Mouse (Mus musculus): ENCODE data around the gene B4galnt2. TPM values are rescaled to one million over a fixed set of nuclear protein-coding genes. Genes with fewer than 3 reads are reported as not detected.

The B4galnt2 gene
- polyA plus RNA-seq, 1 experiment from 2014 or later = not detected

DNA sequence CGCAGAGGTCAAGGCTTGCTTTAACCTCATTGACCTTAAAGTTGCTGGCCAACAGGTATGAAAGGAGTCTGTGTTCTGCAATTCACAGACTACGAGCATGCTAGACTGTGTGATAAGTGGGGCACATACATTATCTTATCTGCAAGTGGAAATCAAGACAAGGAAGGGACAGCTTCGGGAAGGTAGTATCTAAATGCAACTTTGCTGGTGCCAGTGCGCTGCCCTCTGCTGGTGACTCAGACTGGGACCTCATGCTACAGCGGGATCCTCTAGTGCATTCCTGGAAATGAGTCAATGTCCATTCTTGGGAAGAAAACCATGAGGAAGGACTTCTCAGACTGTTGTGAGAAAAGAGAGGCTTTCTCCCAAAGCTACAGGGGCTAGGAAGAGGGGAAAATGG lies 61.0 kb downstream of the B4galnt2 start:
- Histone ChIP-seq H3K27me3 (no peaks in the 10 kb centered on the region; the same call in 1 of the 2 replicates), H3K36me3 (no peaks in the 10 kb centered on the region), H3K27ac (replicated peaks) (no peak overlapping the region), H3K4me3 (no peak overlapping the region), H3K9ac (no peak overlapping the region), H3K9me3 (no peaks in the 10 kb centered on the region), H3K4me2 (no peak overlapping the region), H3K4me1 (replicated peaks) (peaks cover 10% of the 10 kb centered on the region)
- WGBS = 57% methylated on average over 5 of the region's 5 CpGs
- ATAC-seq (ENCODE audit: low FRiP score, low read depth) = no peak

DNA sequence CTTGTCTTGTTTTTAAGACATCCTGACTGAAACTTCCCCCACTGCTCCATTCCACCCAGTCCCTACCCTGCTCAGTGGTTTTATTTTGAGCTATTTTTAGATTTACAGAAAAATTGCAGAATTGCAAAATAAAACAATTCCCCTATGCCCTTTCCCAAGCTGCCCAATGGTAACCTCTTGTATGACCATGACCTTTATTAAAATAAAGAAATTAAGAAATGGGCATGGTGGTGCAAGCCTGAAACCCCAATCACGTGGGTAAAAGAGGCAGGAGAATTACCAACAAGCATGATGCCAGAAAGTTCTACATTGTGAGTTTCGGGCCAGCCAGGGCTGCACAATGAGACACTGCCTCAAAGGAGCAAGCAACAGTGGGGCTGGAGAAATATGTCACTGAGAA lies 63.8 kb downstream of the B4galnt2 start:
- no peak overlapping the region for H3K4me3 ChIP-seq
- H3K9ac ChIP-seq = no peak overlapping the region
- H3K9me3 ChIP-seq = no peaks in the 10 kb centered on the region
- H3K27ac ChIP-seq (replicated peaks) = no peak overlapping the region
- no peaks in the 10 kb centered on the region for H3K36me3 ChIP-seq
- no peaks in the 10 kb centered on the region for H3K4me1 ChIP-seq (replicated peaks)
- 76% methylated on average over 2 of the region's 2 CpGs for WGBS
- no peaks in the 10 kb centered on the region; the same call in 1 of the 2 replicates for H3K27me3 ChIP-seq
- H3K4me2 ChIP-seq = no peak overlapping the region
- ATAC-seq (ENCODE audit: low FRiP score, low read depth) = no peak

DNA sequence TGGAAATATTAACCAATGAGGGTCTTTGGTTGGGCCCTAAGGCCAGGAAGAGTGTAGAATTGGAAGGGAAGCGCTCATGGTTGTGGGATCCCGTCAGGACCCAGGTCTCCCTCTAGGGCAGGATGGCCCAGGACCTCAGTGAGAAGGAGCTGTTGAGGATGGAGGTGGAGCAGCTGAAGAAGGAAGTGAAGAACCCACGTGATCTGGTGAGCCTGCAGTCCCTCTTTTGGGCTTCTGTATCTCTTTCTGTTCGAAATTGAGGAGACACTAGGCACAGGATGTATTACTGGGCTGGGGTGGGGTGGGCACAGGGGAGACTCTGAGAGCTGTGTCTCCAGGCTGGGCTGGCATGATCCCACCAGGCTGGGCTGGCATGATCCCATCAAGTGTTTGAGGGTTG lies 69.8 kb downstream of the B4galnt2 start:
- H3K9ac ChIP-seq = no peak overlapping the region
- H3K4me2 ChIP-seq = no peak overlapping the region
- H3K4me1 ChIP-seq (replicated peaks) = no peaks in the 10 kb centered on the region
- no peaks in the 10 kb centered on the region; the same call in 1 of the 2 replicates for H3K27me3 ChIP-seq
- H3K4me3 ChIP-seq = no peak overlapping the region
- H3K9me3 ChIP-seq = no peaks in the 10 kb centered on the region
- H3K27ac ChIP-seq (replicated peaks) = no peak overlapping the region
- no peak for ATAC-seq (ENCODE audit: low FRiP score, low read depth)
- H3K36me3 ChIP-seq = no peaks in the 10 kb centered on the region
- 74% methylated on average over 3 of the region's 4 CpGs for WGBS

DNA sequence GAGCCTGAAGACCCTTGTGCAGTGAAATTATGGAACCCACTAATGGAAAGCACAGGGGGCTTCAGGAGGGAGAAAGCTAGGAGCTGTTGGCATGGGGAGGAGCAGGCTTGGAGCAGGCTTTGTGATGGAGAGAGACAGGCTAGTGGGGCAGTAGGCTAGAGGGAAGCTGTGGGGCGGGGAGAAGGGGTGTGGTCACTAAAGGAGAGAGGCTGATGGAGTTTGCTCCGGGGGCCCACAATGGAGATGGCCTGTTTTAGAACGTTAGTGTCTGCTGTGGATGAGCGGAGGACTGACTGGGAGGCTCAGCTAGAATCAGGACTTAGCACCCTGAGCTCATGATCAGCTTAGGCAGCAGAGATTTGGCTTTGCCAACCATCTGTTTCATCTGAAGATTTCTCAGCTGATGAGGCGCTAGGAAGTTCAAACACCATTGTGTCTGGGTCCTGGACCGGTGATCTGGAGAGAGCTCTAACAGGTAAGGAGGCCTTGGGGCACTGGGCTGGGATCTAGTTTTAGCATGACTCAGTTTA lies 71.2 kb downstream of the B4galnt2 start:
- H3K9me3 ChIP-seq = no peaks in the 10 kb centered on the region
- no peak overlapping the region for H3K27ac ChIP-seq (replicated peaks)
- H3K27me3 ChIP-seq = 0 out of 2 replicates have a peak, but pooled peaks cover under 1% of the 10 kb centered on the region
- ATAC-seq (ENCODE audit: low FRiP score, low read depth) = no peak
- no peaks in the 10 kb centered on the region for H3K36me3 ChIP-seq
- no peak overlapping the region for H3K4me3 ChIP-seq
- 54% methylated on average over 6 of the region's 6 CpGs for WGBS
- no peaks in the 10 kb centered on the region for H3K4me1 ChIP-seq (replicated peaks)
- no peak overlapping the region for H3K9ac ChIP-seq
- no peak overlapping the region for H3K4me2 ChIP-seq

DNA sequence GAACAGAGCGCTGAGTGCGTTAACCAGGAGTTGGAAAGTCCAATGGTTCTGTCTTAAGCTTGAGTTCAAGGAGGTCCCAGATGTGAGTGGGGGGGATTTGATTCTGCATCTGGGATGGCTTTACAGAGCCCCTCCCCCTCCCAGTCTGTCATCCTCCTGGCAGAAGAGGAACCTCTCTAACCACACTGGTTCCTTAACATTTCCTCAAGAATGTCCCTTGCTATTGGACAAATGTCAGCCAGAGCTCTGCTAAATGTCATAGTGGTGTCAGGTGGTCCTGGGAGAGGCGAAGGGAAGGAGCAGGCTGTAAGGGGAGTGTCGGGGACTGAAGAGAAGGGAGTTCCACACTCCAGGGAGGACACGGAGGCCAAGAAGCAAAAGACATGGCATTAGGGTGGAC lies 71.7 kb downstream of the B4galnt2 start:
- Histone ChIP-seq H3K4me3 (no peak overlapping the region), H3K9ac (no peak overlapping the region), H3K4me1 (replicated peaks) (no peaks in the 10 kb centered on the region), H3K4me2 (no peak overlapping the region), H3K27ac (replicated peaks) (no peak overlapping the region), H3K9me3 (no peaks in the 10 kb centered on the region), H3K36me3 (no peaks in the 10 kb centered on the region), H3K27me3 (0 out of 2 replicates have a peak, but pooled peaks cover 2% of the 10 kb centered on the region)
- no peak for ATAC-seq (ENCODE audit: low FRiP score, low read depth)
- 83% methylated on average over 5 of the region's 5 CpGs for WGBS

DNA sequence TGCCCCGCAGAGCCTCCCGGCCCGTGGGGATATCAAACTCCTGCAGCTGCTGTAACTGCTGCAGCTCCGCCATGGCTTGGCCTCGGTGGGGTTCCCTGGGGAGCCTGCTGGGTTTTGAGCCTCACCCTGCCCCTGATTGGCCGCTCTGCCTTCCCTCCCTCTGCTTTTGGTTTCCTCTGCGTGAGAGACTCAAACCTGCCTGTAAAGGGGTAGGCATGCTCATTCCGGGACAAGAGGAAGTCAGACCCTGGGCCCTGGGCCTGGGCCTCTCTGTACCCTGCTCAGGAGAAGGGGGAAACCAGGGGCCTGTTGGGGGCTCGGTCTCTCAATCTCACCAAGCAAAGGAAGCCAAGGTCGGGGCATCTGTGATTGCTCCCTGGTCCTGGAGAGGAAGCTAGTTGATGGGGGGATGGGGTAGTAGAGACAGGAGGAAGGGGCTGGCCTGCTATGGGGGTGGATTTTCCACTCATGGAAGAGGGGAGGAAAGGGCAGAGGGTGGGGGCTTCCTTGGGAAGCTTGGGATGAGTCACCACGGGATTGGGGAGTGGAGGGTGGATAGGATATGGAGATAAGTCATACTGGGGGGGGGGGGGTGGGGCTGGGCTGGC lies 72.5 kb downstream of the B4galnt2 start, which contains the start of gene Abi3:
Gene Abi3, minus strand, starts transcription at position 403 of the 608 bp plus-strand sequence.
- no peak for ATAC-seq (ENCODE audit: low FRiP score, low read depth)

DNA sequence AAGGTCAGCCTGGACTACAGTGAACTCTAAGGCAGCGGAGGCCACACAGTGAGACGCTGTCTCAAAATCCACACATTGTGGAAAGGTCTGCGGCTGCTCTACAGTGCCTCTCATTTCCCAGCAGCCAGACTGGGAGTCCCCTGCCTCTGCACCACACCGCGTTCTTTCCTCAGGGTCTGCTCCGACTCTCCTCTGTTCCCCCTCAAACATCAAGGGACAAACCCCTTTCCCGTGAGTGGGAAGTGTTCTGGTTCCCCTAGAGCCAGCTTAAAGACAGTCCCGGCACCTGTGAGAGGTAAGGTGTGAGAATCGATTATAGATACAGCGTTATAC lies 73.2 kb downstream of the B4galnt2 start:
- WGBS = 61% methylated on average over 10 of the region's 10 CpGs
- ATAC-seq (ENCODE audit: low FRiP score, low read depth) = no peak
- Histone ChIP-seq H3K27me3 (peaks cover 2% of the 10 kb centered on the region; the same call in 1 of the 2 replicates), H3K9ac (no peak overlapping the region), H3K4me2 (peak overlapping the region; percentile 23; the same call in 1 of the 2 replicates), H3K36me3 (no peaks in the 10 kb centered on the region), H3K27ac (replicated peaks) (no peak overlapping the region), H3K9me3 (no peaks in the 10 kb centered on the region), H3K4me1 (replicated peaks) (no peaks in the 10 kb centered on the region), H3K4me3 (no peak overlapping the region)

More for the DNA sequence above, 72.5 kb downstream of the B4galnt2 start, which contains the start of gene Abi3:
- no peaks in the 10 kb centered on the region for H3K9me3 ChIP-seq
- WGBS = 11% methylated on average over 11 of the region's 11 CpGs
- H3K27ac ChIP-seq (replicated peaks) = no peak within 1 kb of the TSS
- H3K4me2 ChIP-seq = peak within 1 kb of the TSS; percentile 23
- H3K9ac ChIP-seq = no peak within 1 kb of the TSS
- no peaks in the 10 kb centered on the region for H3K4me1 ChIP-seq (replicated peaks)
- H3K27me3 ChIP-seq = 0 out of 2 replicates have a peak, but pooled peaks cover 2% of the 10 kb centered on the region
- no peak within 1 kb of the TSS for H3K4me3 ChIP-seq
- H3K36me3 ChIP-seq = no peaks in the 10 kb centered on the region

DNA sequence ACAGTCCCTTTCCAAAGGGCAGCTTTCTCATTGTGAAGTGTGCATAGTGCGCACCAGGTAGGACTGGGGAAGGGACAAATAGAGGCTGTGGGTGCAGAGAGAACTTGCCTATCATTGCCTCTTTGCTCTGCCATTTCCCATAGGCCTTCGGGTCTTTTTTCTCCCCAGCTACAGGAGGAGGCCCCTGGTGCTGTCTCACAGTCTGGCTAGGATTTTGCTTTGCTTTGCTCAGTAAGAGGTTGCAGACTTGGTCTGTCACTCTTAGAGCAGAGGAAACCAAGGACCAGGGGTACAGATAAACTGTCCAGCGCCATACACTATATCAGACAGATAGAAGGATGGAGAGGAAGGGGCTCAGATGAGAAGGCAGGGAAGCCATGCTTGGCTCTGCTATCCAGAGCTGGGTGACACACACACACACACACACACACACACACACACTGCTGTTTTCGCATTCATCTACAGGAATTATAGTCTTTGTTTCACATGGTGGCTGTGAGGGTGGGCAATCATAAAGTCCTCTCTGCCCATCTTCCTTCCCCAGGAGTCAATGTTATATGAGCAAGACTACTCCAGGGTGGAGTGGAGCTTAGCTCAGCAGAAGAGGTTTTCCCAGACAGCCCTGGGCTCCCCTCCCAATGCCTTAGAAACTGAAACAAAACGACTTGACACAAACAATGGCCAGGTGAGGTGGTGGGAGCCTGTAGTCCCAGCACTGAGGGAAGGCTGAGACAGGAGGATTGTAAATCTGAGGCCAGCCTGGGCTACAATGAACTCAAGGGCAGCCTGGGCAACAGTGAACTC lies 73.8 kb downstream of the B4galnt2 start:
- no peaks in the 10 kb centered on the region for H3K4me1 ChIP-seq (replicated peaks)
- no peak overlapping the region for H3K4me3 ChIP-seq
- H3K27ac ChIP-seq (replicated peaks) = no peak overlapping the region
- H3K27me3 ChIP-seq = peaks cover 6% of the 10 kb centered on the region
- H3K9me3 ChIP-seq = no peaks in the 10 kb centered on the region
- H3K9ac ChIP-seq = no peak overlapping the region
- H3K4me2 ChIP-seq = no peak overlapping the region
- WGBS = 78% methylated on average over 5 of the region's 5 CpGs
- no peak for ATAC-seq (ENCODE audit: low FRiP score, low read depth)
- H3K36me3 ChIP-seq = no peaks in the 10 kb centered on the region

DNA sequence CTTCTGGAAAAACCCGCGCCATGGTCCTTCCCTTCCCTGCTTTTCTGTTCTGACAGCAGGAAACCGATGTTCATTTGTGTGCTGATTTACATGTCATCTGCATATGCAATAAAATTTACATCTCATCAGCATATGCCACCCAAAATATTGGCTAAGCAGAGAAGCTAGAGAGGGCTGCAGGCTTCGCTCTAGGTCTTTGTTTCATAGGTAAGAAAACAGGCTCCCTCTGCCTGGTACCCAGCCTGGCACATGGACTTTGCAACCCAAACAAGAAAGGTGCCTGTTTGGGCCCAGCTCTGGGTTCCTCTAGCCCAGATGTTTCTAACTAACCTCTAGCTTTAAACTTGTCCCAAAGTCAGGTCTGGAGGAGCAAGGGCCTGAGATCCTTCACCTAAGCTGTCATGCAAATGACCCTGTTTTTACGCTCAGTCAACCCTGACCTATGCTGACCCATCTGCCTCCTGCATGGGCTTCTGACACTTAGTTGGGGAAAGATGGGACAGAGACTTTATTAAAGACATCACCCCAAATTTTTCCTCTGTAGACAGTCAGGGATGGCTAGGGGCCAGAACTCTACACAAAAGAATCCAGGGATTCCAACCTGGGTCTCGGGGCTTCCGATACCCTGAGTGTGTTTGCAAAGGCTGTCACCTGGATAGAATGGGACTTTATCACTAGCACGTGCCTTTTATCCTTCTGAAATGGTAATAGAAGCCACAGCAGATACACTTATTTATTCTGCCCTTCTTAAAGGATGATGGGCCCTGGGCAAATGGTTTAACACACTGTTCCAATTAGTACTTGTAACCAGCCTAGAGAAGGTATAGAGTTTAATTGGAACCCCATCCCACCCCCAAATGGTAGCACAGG lies 75.5 kb downstream of the B4galnt2 start:
- Histone ChIP-seq H3K4me1 (replicated peaks) (peaks cover 3% of the 10 kb centered on the region), H3K9ac (no peak overlapping the region), H3K4me3 (no peak overlapping the region), H3K27me3 (peaks cover 23% of the 10 kb centered on the region), H3K4me2 (no peak overlapping the region), H3K9me3 (no peaks in the 10 kb centered on the region), H3K36me3 (no peaks in the 10 kb centered on the region), H3K27ac (replicated peaks) (no peak overlapping the region)
- WGBS = 73% methylated on average over 8 of the region's 8 CpGs
- no peak for ATAC-seq (ENCODE audit: low FRiP score, low read depth)

DNA sequence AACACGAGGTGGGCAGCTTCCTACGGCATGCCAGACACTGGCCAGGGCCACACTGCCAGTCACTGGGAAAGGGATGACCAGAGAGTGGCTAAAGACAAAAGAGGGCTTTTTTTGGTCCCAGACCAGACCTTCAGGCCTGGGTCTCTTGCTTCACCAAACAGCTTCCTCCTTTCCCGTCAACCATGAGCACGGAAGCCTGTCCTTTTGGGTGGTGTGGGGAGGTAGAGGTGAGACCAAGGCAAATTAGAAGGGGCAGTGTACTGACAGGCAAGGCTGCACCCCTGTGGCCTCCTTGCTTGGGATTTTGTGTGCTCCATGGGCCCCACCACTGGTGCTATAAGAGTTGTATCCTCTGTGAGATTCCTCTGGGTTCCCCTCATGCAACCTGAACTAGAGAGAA lies 76.1 kb downstream of the B4galnt2 start:
- 77% methylated on average over 4 of the region's 4 CpGs for WGBS
- Histone ChIP-seq H3K36me3 (no peaks in the 10 kb centered on the region), H3K27me3 (peaks cover 29% of the 10 kb centered on the region), H3K4me3 (no peak overlapping the region), H3K9ac (no peak overlapping the region), H3K4me2 (no peak overlapping the region), H3K27ac (replicated peaks) (no peak overlapping the region), H3K9me3 (no peaks in the 10 kb centered on the region), H3K4me1 (replicated peaks) (peaks cover 8% of the 10 kb centered on the region)
- ATAC-seq (ENCODE audit: low FRiP score, low read depth) = no peak

DNA sequence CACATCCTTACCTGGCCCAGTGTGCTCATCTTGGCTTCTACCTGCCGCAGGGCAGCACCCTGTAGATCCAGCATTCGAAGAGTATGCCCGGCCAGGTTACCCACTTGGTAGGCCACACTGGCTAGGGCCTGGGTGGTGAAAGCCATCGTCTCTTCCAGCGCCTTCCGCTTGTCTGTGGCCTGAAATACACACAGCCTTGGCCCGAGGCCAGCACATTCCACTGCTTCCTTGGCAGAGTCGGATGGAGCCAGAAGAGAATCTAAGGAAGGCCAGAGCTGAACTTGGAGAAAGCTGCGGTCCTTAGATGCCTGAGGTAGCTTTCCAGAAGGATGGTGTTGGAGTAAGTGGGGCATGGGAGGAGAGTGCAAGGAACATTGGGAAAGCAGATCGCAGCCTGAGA lies 77.6 kb downstream of the B4galnt2 start, which contains the start of gene Gngt2:
Gene Gngt2, plus strand, starts transcription at position 158 of the 400 bp plus-strand sequence.
- H3K4me1 ChIP-seq (replicated peaks) = peaks cover 11% of the 10 kb centered on the region
- no peak within 1 kb of the TSS for H3K9ac ChIP-seq
- H3K4me3 ChIP-seq = no peak within 1 kb of the TSS
- no peak within 1 kb of the TSS for H3K27ac ChIP-seq (replicated peaks)
- no peak within 1 kb of the TSS for H3K4me2 ChIP-seq
- ATAC-seq (ENCODE audit: low FRiP score, low read depth) = no peak
- peaks cover 44% of the 10 kb centered on the region for H3K27me3 ChIP-seq
- 63% methylated on average over 10 of the region's 10 CpGs for WGBS
- H3K9me3 ChIP-seq = no peaks in the 10 kb centered on the region
- H3K36me3 ChIP-seq = no peaks in the 10 kb centered on the region

Data from hindbrain, embryonic 15.5 days (tissue).